Mouse (Mus musculus) stomach, postnatal 0 days (tissue): ENCODE data around the gene Cntnap5b. TPM values are rescaled to one million over a fixed set of nuclear protein-coding genes. Genes with fewer than 3 reads are reported as not detected.
"Not testable (repeated sequence)": the region's sequence is repeated elsewhere in the genome, so short reads cannot be mapped to it uniquely, and the experiment has no call there.

Experiments used
- ATAC-seq: fragments of 200-750 bp; cut with Nextera tagmentation; 2 replicates; pipeline ENCODE4 v1.8.0; 2017; ENCODE audit not compliant: low FRiP score, low TSS enrichment
- DNase-seq: peaks from one replicate; pipeline ENCODE4 v3.0.0-alpha.2; 2016; ENCODE audit warnings: low spot score
- H3K27ac ChIP-seq: fragments of 300-500 bp; sonication (generic); replicated peaks from 2 replicates; pipeline ENCODE4 v1.5.1; 2014; ENCODE audit warnings: mild to moderate bottlenecking, control low read depth
- H3K27me3 ChIP-seq: fragments of 300-500 bp; sonication (generic); 2 replicates; pipeline ENCODE4 v1.6.1; 2014; ENCODE audit warnings: low read length; ENCODE audit not compliant: control insufficient read depth, insufficient read depth
- H3K36me3 ChIP-seq: fragments of 300-500 bp; sonication (generic); 2 replicates; pipeline ENCODE4 v1.6.1; 2014; ENCODE audit warnings: low read length, mixed read lengths; ENCODE audit not compliant: control insufficient read depth, insufficient read depth
- H3K4me1 ChIP-seq: fragments of 300-500 bp; sonication (generic); replicated peaks from 2 replicates; pipeline ENCODE4 v1.6.1; 2014; ENCODE audit warnings: antibody characterized with exemption; ENCODE audit not compliant: control insufficient read depth, insufficient read depth
- H3K4me2 ChIP-seq: fragments of 300-500 bp; sonication (generic); replicated peaks from 2 replicates; pipeline ENCODE4 v1.6.1; 2014; ENCODE audit warnings: low read depth, mild to moderate bottlenecking, control low read depth, moderate library complexity
- H3K4me3 ChIP-seq: fragments of 300-500 bp; sonication (generic); 2 replicates; pipeline ENCODE4 v1.5.1; 2014; ENCODE audit warnings: low read depth, low read length, control low read depth
- H3K9ac ChIP-seq: fragments of 300-500 bp; sonication (generic); 2 replicates; pipeline ENCODE4 v1.6.1; 2014; ENCODE audit warnings: mild to moderate bottlenecking, low read length, control low read depth, mixed read lengths
- H3K9me3 ChIP-seq: fragments of 300-500 bp; sonication (generic); 2 replicates; pipeline ENCODE4 v1.6.1; 2016; ENCODE audit warnings: low read length; ENCODE audit not compliant: control insufficient read depth
- CTCF ChIP-seq: IDR thresholded peaks from 2 replicates; pipeline ENCODE4 v1.5.1; 2016; ENCODE audit warnings: antibody characterized with exemption, low read depth, mild to moderate bottlenecking, moderate library complexity
- EP300 ChIP-seq: optimal IDR thresholded peaks from 2 replicates; pipeline ENCODE3; 2016; ENCODE audit warnings: antibody characterized with exemption
- WGBS: fragments of 180-500 bp; shearing (Covaris S2); extraction: QIAGEN DNeasy Blood & Tissue Kit; methylation state at CpG from one replicate; pipeline ENCODE4 v1.1.7; 2014; 5-methylcytosine and 5-hydroxymethylcytosine counted together
- polyA plus RNA-seq: library from polyadenylated mRNA; unstranded; fragments of >200 nt; fragmentation: Nextera tagmentation; extraction: Ambion mirVana; gene quantifications from 2 replicates; pipeline ENCODE4 v1.2.1, GENCODE M21; 2015

Gene Cntnap5b
- polyA plus RNA-seq, 1 experiment from 2014 or later = not detected

GRCm38 (mm10) chr1:99907774-99908173 lies 135.2 kb downstream of the Cntnap5b start:
- TF ChIP-seq EP300 (no peak), CTCF (no peak)
- no peak overlapping the region for H3K9ac ChIP-seq
- WGBS = 65% methylated on average over 2 of the region's 2 CpGs
- no peaks in the 10 kb centered on the region for H3K9me3 ChIP-seq
- no peak overlapping the region for H3K4me3 ChIP-seq
- no peaks in the 10 kb centered on the region for H3K4me1 ChIP-seq
- H3K27ac ChIP-seq = no peak overlapping the region
- no peaks in the 10 kb centered on the region for H3K36me3 ChIP-seq
- H3K4me2 ChIP-seq = no peak overlapping the region
- ATAC-seq (no peak), DNase-seq (no peak)
- H3K27me3 ChIP-seq = no peaks in the 10 kb centered on the region

- H3K4me2 ChIP-seq = no peak overlapping the region
- no peaks in the 10 kb centered on the region for H3K4me1 ChIP-seq
- DNase-seq (no peak), ATAC-seq (no peak)
- TF ChIP-seq CTCF (no peak), EP300 (no peak)
- H3K36me3 ChIP-seq = no peaks in the 10 kb centered on the region
- H3K9me3 ChIP-seq = no peaks in the 10 kb centered on the region
- no peak overlapping the region for H3K27ac ChIP-seq
- H3K4me3 ChIP-seq = no peak overlapping the region
- H3K9ac ChIP-seq = no peak overlapping the region
- H3K27me3 ChIP-seq = no peaks in the 10 kb centered on the region
Measured at GRCm38 (mm10) chr1:99943515-99943914, 170.9 kb downstream of the Cntnap5b start.

GRCm38 (mm10) chr1:99959428-99959987 lies 186.9 kb downstream of the Cntnap5b start:
- H3K9me3 ChIP-seq = no peaks in the 10 kb centered on the region
- no peak overlapping the region for H3K27ac ChIP-seq
- H3K4me1 ChIP-seq = no peaks in the 10 kb centered on the region
- ATAC-seq (no peak), DNase-seq (no peak)
- no peak overlapping the region for H3K4me3 ChIP-seq
- TF ChIP-seq CTCF (no peak), EP300 (no peak)
- H3K9ac ChIP-seq = no peak overlapping the region
- H3K36me3 ChIP-seq = no peaks in the 10 kb centered on the region
- no peak overlapping the region for H3K4me2 ChIP-seq
- 38% methylated on average over 2 of the region's 2 CpGs for WGBS
- H3K27me3 ChIP-seq = no peaks in the 10 kb centered on the region

GRCm38 (mm10) chr1:99967300-99968089 lies 194.9 kb downstream of the Cntnap5b start:
- Histone ChIP-seq H3K4me2 (no peak overlapping the region), H3K9me3 (no peaks in the 10 kb centered on the region), H3K27me3 (no peaks in the 10 kb centered on the region), H3K9ac (no peak overlapping the region), H3K4me1 (no peaks in the 10 kb centered on the region), H3K27ac (no peak overlapping the region), H3K4me3 (no peak overlapping the region), H3K36me3 (no peaks in the 10 kb centered on the region)
- DNase-seq (no peak), ATAC-seq (no peak)
- WGBS = 67% methylated on average over 2 of the region's 2 CpGs
- TF ChIP-seq CTCF (no peak), EP300 (no peak)

- DNase-seq (no peak), ATAC-seq (no peak)
- Histone ChIP-seq H3K9ac (no peak overlapping the region), H3K4me2 (no peak overlapping the region), H3K4me3 (no peak overlapping the region), H3K27me3 (no peaks in the 10 kb centered on the region), H3K4me1 (no peaks in the 10 kb centered on the region), H3K9me3 (no peaks in the 10 kb centered on the region), H3K36me3 (no peaks in the 10 kb centered on the region), H3K27ac (no peak overlapping the region)
- TF ChIP-seq CTCF = no peak
- no peak for TF ChIP-seq EP300
- 42% methylated on average over 4 of the region's 4 CpGs for WGBS
Measured at GRCm38 (mm10) chr1:99970184-99971086, 197.9 kb downstream of the Cntnap5b start.

- DNase-seq, H3K4me2 ChIP-seq, H3K9me3 ChIP-seq, H3K4me1 ChIP-seq, H3K9ac ChIP-seq, H3K36me3 ChIP-seq, H3K27ac ChIP-seq, ATAC-seq, H3K27me3 ChIP-seq, H3K4me3 ChIP-seq: not testable (repeated sequence)
- WGBS = 87% methylated on average over 4 of the region's 4 CpGs
Measured at GRCm38 (mm10) chr1:100001226-100001625, 228.7 kb downstream of the Cntnap5b start.
